Mouse (Mus musculus) left cerebral cortex, postnatal 14 days (tissue): Measurements from ENCODE around the gene Tnfrsf11a. TPM values are rescaled to one million over a fixed set of nuclear protein-coding genes. Genes with fewer than 3 reads are reported as not detected.

Experiments
- DNase-seq, 2 experiments: peaks; one replicate each; pipeline ENCODE4 v3.0.0; 2021 to 2022; ENCODE audit warnings: low spot score in 2 of 2, mixed read lengths in 1 of 2
- intact Hi-C: fragments of 180-260 bp; cut with DNase I; formaldehyde crosslinking; loops from one replicate; pipeline ENCODE4 v1.15.1; 2025
- total RNA-seq, 2 experiments: library from RNA; stranded (reverse); gene quantifications; 2 replicates each; pipeline ENCODE4 v1.2.3; 2021

Gene Tnfrsf11a
- total RNA-seq, 2 experiments from 2014 or later, result 7.4 to 8.9 TPM

DNA sequence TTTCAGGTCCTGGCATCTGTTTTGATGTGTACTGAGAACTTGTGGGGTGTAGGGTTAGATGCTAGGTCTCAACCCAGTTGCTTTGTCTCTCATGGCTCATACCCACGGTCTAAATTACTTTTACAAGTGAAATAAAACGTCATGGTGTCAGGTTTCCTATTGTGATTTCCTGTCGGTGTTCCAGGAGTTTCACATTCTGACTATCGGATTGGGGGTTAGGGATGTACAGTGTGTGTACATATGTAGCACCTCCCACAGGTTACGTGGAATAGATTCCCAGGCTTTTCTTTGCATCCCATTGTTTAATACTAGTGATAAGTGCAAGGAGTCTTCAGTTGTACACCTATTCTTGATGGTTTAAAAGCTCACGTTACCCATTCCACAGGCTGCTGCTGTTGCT is 38.5 kb downstream of the Tnfrsf11a start:
- no peak for DNase-seq
- intact Hi-C loops, result no loop called here

- intact Hi-C loops, result no loop called here
- no peak for DNase-seq
Measured at GRCm38 (mm10) chr1:105819740-105820139, 39.2 kb downstream of the Tnfrsf11a start.

DNA sequence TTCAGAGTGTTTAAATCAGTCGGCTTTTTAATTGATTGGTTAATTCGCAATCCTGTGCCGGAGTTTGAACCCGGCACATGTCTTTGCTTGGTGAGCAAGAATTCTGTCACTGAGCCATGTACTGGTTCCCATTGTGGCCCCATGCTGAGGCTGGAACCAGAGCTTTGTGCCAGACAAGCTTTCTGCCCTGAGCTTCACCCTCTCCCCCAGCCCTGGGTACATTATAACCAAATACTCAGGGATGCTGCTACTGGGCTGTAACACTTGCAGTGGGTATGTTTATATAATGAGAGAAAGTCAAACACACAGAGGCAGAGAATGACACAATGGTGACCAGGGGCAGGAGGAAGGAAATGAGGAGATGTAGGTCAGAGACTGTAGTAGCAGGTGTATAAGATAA is 43.8 kb downstream of the Tnfrsf11a start:
- no peak for DNase-seq
- intact Hi-C loops, result no loop called here

GRCm38 (mm10) chr1:105824980-105825379 is 44.5 kb downstream of the Tnfrsf11a start:
- no peak for DNase-seq
- intact Hi-C loops, result no loop called here

DNA sequence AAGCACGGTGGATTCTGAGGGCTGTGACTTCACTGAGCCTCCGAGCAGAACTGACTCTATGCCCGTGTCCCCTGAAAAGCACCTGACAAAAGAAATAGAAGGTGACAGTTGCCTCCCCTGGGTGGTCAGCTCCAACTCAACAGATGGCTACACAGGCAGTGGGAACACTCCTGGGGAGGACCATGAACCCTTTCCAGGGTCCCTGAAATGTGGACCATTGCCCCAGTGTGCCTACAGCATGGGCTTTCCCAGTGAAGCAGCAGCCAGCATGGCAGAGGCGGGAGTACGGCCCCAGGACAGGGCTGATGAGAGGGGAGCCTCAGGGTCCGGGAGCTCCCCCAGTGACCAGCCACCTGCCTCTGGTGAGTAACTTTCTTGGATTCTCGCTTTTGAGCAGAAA is 46.9 kb downstream of the Tnfrsf11a start:
- intact Hi-C loops, result no loop called here
- no peak for DNase-seq

DNA sequence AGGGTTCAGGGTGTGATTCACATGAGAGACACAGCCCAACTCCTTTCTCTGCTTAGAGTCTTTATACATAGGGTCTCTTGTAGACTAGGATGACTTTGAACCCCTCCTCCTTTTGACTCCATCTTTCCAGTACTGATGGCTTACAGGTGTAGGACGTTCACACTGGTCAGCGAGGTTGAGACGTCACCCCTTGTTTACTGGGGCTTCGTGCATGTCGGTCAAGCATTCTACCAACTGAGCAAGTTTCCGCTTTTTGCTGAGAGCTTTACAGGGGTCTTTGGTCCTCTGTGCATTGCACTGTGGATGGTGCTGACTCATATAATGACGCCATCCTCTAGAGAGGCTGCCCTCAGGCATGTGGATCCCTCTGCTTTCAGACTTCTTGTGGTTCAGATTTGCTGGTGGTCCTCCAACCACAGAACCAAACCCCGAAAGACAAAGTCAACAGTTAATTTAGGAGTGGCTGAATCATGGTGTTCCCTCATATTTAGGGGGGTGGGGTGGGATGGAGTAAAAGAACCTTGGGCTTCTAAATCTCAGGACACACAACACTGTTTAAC is 47.3 kb downstream of the Tnfrsf11a start:
- intact Hi-C loops, result no loop called here
- DNase-seq, result no peak

- intact Hi-C loops, result no loop called here
- no peak for DNase-seq
Measured at GRCm38 (mm10) chr1:105829171-105829570, 48.7 kb downstream of the Tnfrsf11a start.

GRCm38 (mm10) chr1:105832784-105833183 is 52.3 kb downstream of the Tnfrsf11a start:
- DNase-seq, result no peak
- intact Hi-C loops, result no loop called here

- intact Hi-C loops, result no loop called here
- no peak for DNase-seq
Measured at GRCm38 (mm10) chr1:105842950-105843349, 62.4 kb downstream of the Tnfrsf11a start.

DNA sequence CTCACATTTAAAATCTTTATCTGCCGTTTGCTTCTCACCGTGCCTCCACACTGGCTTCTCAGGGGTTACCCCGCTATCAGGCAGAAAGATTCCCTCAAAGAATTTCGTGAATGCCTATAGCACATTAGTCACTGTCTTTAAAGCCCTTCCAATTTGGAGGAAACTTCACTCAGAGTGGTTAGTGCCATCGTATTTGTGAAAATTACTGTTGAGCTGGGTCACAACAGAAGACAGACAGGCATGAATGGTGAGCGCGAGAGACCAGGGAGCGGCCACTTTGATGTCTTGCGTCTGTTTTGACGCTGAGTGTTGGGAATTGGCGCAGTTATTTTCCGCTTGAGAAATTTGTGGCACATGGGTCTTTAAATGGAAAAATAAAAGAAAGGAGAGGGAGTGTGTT is 62.9 kb downstream of the Tnfrsf11a start:
- intact Hi-C loops, result no loop called here
- DNase-seq, result no peak

GRCm38 (mm10) chr1:105843856-105844255 is 63.3 kb downstream of the Tnfrsf11a start:
- intact Hi-C loops, result no loop called here
- DNase-seq, result no peak

- intact Hi-C loops, result no loop called here
- peak in 1 of 2 experiments; percentile 26 for DNase-seq
Measured at GRCm38 (mm10) chr1:105844341-105845006, 64.0 kb downstream of the Tnfrsf11a start.

- intact Hi-C loops, result no loop called here
- no peak for DNase-seq
Measured at GRCm38 (mm10) chr1:105846431-105846830, 65.9 kb downstream of the Tnfrsf11a start.

DNA sequence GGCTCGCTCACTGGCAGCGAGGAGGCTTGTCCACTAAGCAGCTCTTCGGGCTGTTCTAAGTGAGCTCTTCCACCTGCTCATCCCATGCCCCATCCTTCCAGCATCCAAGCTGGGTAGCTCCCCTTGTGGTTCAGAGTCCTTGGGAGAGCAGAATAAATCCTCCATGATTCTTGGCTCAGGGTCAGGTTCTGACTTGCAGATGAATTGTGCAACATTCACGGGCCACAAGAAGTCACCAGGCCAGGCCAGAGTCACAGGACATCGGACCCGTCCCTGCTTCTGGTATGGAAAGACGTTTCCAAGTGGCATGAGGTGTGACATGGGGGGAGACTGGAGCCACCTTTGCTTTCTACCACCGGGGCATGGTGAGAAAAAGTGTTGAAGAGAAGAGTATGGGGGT is 68.3 kb downstream of the Tnfrsf11a start:
- no peak for DNase-seq
- intact Hi-C loops, result no loop called here

DNA sequence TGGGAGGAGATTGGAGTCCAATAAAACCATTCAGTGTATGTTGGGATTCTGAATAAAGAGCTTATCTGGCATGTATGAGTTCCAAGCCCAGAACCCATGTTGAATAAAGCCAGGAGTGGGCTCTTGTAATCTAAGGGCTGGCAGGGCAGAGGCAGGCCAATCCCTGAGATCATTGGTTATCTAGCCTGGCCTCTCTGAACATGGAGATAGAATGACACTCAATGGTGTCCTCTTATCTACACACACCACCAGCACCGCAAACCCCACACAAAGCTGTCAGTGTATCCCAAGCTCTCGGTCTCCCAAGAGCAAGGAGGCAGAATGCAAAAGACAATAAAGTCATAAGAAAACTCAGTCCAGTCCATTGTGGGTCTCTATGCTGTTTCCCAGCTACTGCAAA is 70.8 kb downstream of the Tnfrsf11a start:
- DNase-seq, result no peak
- intact Hi-C loops, result no loop called here

DNA sequence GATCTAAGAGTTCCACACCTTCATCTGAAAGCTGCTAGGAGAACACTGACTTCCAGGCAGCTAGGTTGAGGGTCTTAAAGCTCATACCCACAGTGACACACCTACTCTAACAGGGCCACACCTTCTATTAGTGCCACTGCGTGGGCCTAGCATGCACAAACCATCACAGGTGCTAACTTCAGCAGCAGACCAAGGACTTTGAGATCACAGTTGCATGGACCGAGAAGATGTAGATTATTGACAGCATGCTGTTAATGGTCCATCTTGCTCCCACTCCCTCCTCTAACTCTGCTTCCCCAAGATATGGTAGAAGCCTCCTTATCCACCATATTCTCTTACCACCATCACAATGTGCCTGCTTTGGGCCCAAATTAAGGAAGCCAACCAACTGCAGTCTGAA is 79.2 kb downstream of the Tnfrsf11a start:
- no peak for DNase-seq
- intact Hi-C loops, result no loop called here

DNA sequence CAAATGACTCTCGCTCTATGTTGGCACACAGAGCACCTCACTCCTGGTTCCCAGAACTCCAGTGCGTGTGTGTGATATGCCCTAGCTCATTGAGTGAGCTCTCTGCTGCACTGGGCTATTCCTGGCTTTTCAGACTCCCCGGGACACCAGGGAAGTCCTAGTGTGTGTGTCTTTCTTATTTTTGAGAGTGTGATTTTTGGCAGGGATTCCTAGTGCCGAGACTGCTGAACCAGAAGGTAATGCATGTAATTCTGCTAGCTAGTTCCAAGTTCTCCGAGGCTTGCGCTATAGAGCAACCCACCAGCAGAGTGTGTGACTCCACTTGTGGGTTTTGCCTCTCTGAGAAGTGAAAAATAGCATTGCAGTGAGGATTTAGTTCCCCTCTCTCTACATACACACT is 96.1 kb downstream of the Tnfrsf11a start:
- intact Hi-C loops, result no loop called here
- peak; percentile 38 to 80 for DNase-seq

GRCm38 (mm10) chr1:105877808-105878207 is 97.3 kb downstream of the Tnfrsf11a start:
- intact Hi-C loops, result no loop called here
- DNase-seq, result no peak

- intact Hi-C loops, result no loop called here
- DNase-seq, result no peak
Measured at GRCm38 (mm10) chr1:105878416-105878815, 97.9 kb downstream of the Tnfrsf11a start.

GRCm38 (mm10) chr1:105880555-105881304 is 100.2 kb downstream of the Tnfrsf11a start:
- no peak for DNase-seq
- intact Hi-C loops, result no loop called here

GRCm38 (mm10) chr1:105881466-105881865 is 100.9 kb downstream of the Tnfrsf11a start:
- intact Hi-C loops, result no loop called here
- no peak for DNase-seq
